In the genomic region with DNA sequence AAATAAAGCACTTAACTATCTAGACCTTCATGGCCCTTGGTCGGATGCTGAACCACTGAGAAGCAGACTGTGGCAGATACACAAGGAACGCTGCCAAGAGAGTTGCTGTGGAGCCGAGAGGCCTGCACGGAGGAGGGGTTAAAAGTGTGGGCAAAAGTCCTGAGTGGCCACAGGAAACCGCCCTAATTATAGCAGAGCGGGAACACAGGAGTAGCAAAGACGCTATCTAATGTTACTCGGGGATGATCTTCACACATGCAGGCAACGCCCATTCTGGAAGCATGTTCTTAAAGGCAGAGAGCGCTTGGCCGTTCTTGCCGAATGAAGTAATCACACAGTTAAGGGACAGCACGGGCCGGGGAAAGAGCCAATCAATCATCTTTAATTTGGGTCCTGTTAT, we compare ENCODE assay signal across 12 mouse cellular contexts. TPM values are rescaled to one million over a fixed set of nuclear protein-coding genes. Genes with fewer than 3 reads are reported as not detected.
DNase-seq lines count a peak whose midpoint lies in the region; ATAC-seq and TF ChIP-seq lines count a peak whose summit lies in the region.
"Had no signal": no experiment of that assay in that cellular context is flagged by ENCODE, and none has a peak within 500 bp of the region (broad histone marks: within the 10 kb centered on the region; RNA-seq: fewer than 3 reads in every experiment).

No protein-coding gene starts in this region.

- H3K36me3 ChIP-seq in hindbrain, embryonic 11.5 days (ENCODE audit: control insufficient read depth, insufficient read depth, low read length): no peaks in the 10 kb centered on the region
- no peaks in the 10 kb centered on the region for H3K36me3 ChIP-seq in hindbrain, embryonic 12.5 days
- no peaks in the 10 kb centered on the region for H3K36me3 ChIP-seq in midbrain, embryonic 11.5 days (ENCODE audit: control insufficient read depth, insufficient read depth, low read length)
- no peaks in the 10 kb centered on the region for H3K36me3 ChIP-seq in midbrain, postnatal 0 days (ENCODE audit: insufficient read depth, low read length)
- no peaks in the 10 kb centered on the region for H3K36me3 ChIP-seq in midbrain, embryonic 16.5 days (ENCODE audit: control insufficient read depth, insufficient read depth, low read length)
- H3K36me3 ChIP-seq: embryonic facial prominence, embryonic 13.5 days; limb, embryonic 13.5 days had no signal

- H3K27ac ChIP-seq in hindbrain, embryonic 11.5 days (ENCODE audit: low read depth, low read length): no peak overlapping the region
- no peak overlapping the region for H3K27ac ChIP-seq in hindbrain, embryonic 12.5 days
- H3K27ac ChIP-seq in midbrain, embryonic 11.5 days (ENCODE audit: low read depth, low read length): no peak overlapping the region
- H3K27ac ChIP-seq in midbrain, postnatal 0 days (ENCODE audit: low read depth, low read length): no peak overlapping the region
- H3K27ac ChIP-seq in midbrain, embryonic 16.5 days (ENCODE audit: low read length): no peak overlapping the region
- H3K27ac ChIP-seq: embryonic facial prominence, embryonic 13.5 days; limb, embryonic 13.5 days had no signal

- H3K4me2 ChIP-seq in hindbrain, embryonic 11.5 days (replicated peaks; ENCODE audit: low read depth, low read length): no peak overlapping the region
- no peak overlapping the region for H3K4me2 ChIP-seq in hindbrain, embryonic 12.5 days (replicated peaks)
- no peak overlapping the region for H3K4me2 ChIP-seq in midbrain, embryonic 11.5 days
- H3K4me2 ChIP-seq in midbrain, postnatal 0 days (ENCODE audit: low read depth, low read length, poor library complexity, severe bottlenecking): no peak overlapping the region
- no peak overlapping the region for H3K4me2 ChIP-seq in midbrain, embryonic 16.5 days (ENCODE audit: low read length)

- no peak for DNase-seq in hindbrain, embryonic 11.5 days (ENCODE audit: low spot score)
- peak; percentile 57 for DNase-seq in midbrain, embryonic 11.5 days (ENCODE audit: low spot score, missing footprints)
- no peak for DNase-seq in midbrain, postnatal 0 days (ENCODE audit: low spot score)
- peak; percentile 67 for DNase-seq in gastrocnemius, postnatal 25 days
- DNase-seq in cerebellum, postnatal 4 days (ENCODE audit: low spot score in 2 of 2): no peak

- no peak for TF ChIP-seq CTCF in midbrain, postnatal 0 days (IDR thresholded peaks at IDR 0.05)

- ATAC-seq in hindbrain, embryonic 11.5 days (ENCODE audit: low FRiP score): peak; percentile 14; the same call in 1 of the 2 replicates
- ATAC-seq in hindbrain, embryonic 12.5 days (ENCODE audit: low FRiP score): no peak
- ATAC-seq in midbrain, embryonic 11.5 days (ENCODE audit: low FRiP score): peak; percentile 11; the same call in 1 of the 2 replicates
- no peak for ATAC-seq in midbrain, postnatal 0 days (ENCODE audit: low FRiP score)
- ATAC-seq in midbrain, embryonic 16.5 days: peak; percentile 2; the same call in 1 of the 2 replicates
- ATAC-seq in erythroblast, adult 5-6 weeks (replicated peaks; ENCODE audit: low FRiP score, poor library complexity, severe bottlenecking): no peak

- no peaks in the 10 kb centered on the region for H3K4me1 ChIP-seq in hindbrain, embryonic 11.5 days (replicated peaks; ENCODE audit: control insufficient read depth, insufficient read depth, low read length)
- H3K4me1 ChIP-seq in hindbrain, embryonic 12.5 days: no peaks in the 10 kb centered on the region
- H3K4me1 ChIP-seq in midbrain, embryonic 11.5 days (ENCODE audit: control insufficient read depth, insufficient read depth, low read length): no peaks in the 10 kb centered on the region
- H3K4me1 ChIP-seq in midbrain, postnatal 0 days (ENCODE audit: insufficient read depth, low read length): no peaks in the 10 kb centered on the region
- H3K4me1 ChIP-seq in midbrain, embryonic 16.5 days (ENCODE audit: control insufficient read depth, insufficient read depth, low read length): peaks cover 2% of the 10 kb centered on the region; the same call in 1 of the 2 replicates

- no peaks in the 10 kb centered on the region for H3K9me3 ChIP-seq in hindbrain, embryonic 11.5 days (ENCODE audit: control insufficient read depth, low read length)
- H3K9me3 ChIP-seq in hindbrain, embryonic 12.5 days (replicated peaks): no peaks in the 10 kb centered on the region
- no peaks in the 10 kb centered on the region for H3K9me3 ChIP-seq in midbrain, embryonic 11.5 days (ENCODE audit: control insufficient read depth, low read length)
- H3K9me3 ChIP-seq in midbrain, postnatal 0 days (ENCODE audit: low read length): no peaks in the 10 kb centered on the region
- no peaks in the 10 kb centered on the region for H3K9me3 ChIP-seq in midbrain, embryonic 16.5 days (replicated peaks; ENCODE audit: control insufficient read depth, low read length, poor library complexity, severe bottlenecking)
- H3K9me3 ChIP-seq: embryonic facial prominence, embryonic 13.5 days; limb, embryonic 13.5 days had no signal

- no peak overlapping the region for H3K9ac ChIP-seq in hindbrain, embryonic 11.5 days (ENCODE audit: low read depth, low read length)
- H3K9ac ChIP-seq in hindbrain, embryonic 12.5 days: no peak overlapping the region
- H3K9ac ChIP-seq in midbrain, embryonic 11.5 days (ENCODE audit: low read length): no peak overlapping the region
- H3K9ac ChIP-seq in midbrain, postnatal 0 days (replicated peaks; ENCODE audit: low read length, poor library complexity, severe bottlenecking): no peak overlapping the region
- H3K9ac ChIP-seq in midbrain, embryonic 16.5 days (ENCODE audit: low read depth, low read length): no peak overlapping the region
- H3K9ac ChIP-seq: embryonic facial prominence, embryonic 13.5 days; limb, embryonic 13.5 days had no signal

- H3K4me3 ChIP-seq in hindbrain, embryonic 11.5 days (ENCODE audit: low read depth, low read length): no peak overlapping the region
- no peak overlapping the region for H3K4me3 ChIP-seq in hindbrain, embryonic 12.5 days
- no peak overlapping the region for H3K4me3 ChIP-seq in midbrain, embryonic 11.5 days (ENCODE audit: low read depth, low read length)
- no peak overlapping the region for H3K4me3 ChIP-seq in midbrain, postnatal 0 days (ENCODE audit: low read depth, low read length)
- no peak overlapping the region for H3K4me3 ChIP-seq in midbrain, embryonic 16.5 days (ENCODE audit: low read depth, low read length)

- WGBS in hindbrain, embryonic 11.5 days: 86% methylated on average over 14 of the region's 14 CpGs
- 88% methylated on average over 14 of the region's 14 CpGs for WGBS in hindbrain, embryonic 12.5 days
- 91% methylated on average over 14 of the region's 14 CpGs for WGBS in midbrain, embryonic 11.5 days
- WGBS in midbrain, postnatal 0 days: 89% methylated on average over 14 of the region's 14 CpGs
- WGBS in midbrain, embryonic 16.5 days: 89% methylated on average over 14 of the region's 14 CpGs

- no peaks in the 10 kb centered on the region for H3K27me3 ChIP-seq in hindbrain, embryonic 11.5 days (ENCODE audit: control insufficient read depth, insufficient read depth, low read length)
- H3K27me3 ChIP-seq in hindbrain, embryonic 12.5 days: no peaks in the 10 kb centered on the region
- H3K27me3 ChIP-seq in midbrain, embryonic 11.5 days (ENCODE audit: control insufficient read depth, insufficient read depth, low read length): no peaks in the 10 kb centered on the region
- H3K27me3 ChIP-seq in midbrain, postnatal 0 days (ENCODE audit: insufficient read depth, low read length): no peaks in the 10 kb centered on the region
- H3K27me3 ChIP-seq in midbrain, embryonic 16.5 days (ENCODE audit: control insufficient read depth, insufficient read depth, low read depth, low read length): no peaks in the 10 kb centered on the region
- H3K27me3 ChIP-seq: CH12.LX; embryonic facial prominence, embryonic 13.5 days; limb, embryonic 13.5 days had no signal

RNA-seq across cellular contexts. Expression of gene Fbp2, which starts 1.4 kb away (rescaled TPM):
- polyA plus RNA-seq in hindbrain, embryonic 11.5 days (2014; fragmentation: Nextera tagmentation; extraction: Ambion mirVana): 0.14 TPM in 1 of 2 replicates, not detected in the other
- 0.29 and 0.36 TPM in 2 replicates for polyA plus RNA-seq in hindbrain, embryonic 12.5 days (2016; fragmentation: Nextera tagmentation; extraction: Ambion mirVana)
- 0.12 and 0.15 TPM in 2 replicates for polyA plus RNA-seq in midbrain, embryonic 11.5 days (2014; fragmentation: Nextera tagmentation; extraction: Ambion mirVana)
- total RNA-seq in midbrain, postnatal 0 days (2014; rRNA removed): 0.16 and 0.24 TPM in 2 replicates
- polyA plus RNA-seq in midbrain, postnatal 0 days (2015; fragmentation: Nextera tagmentation; extraction: Ambion mirVana): 1.5 and 1.7 TPM in 2 replicates
- 10 to 100 TPM; 30.0 to 48.3 TPM for total RNA-seq in gastrocnemius, postnatal 25 days (2021)
- polyA plus RNA-seq in midbrain, embryonic 16.5 days (2015; fragmentation: Nextera tagmentation; extraction: Ambion mirVana): 0.82 and 1.2 TPM in 2 replicates
- total RNA-seq in erythroblast, adult 5-6 weeks (2015; ENCODE audit: low replicate concordance): not detected in 2 replicates
- total RNA-seq in erythroblast, adult 5-6 weeks (2017; ENCODE audit: low replicate concordance): not detected in 2 replicates
- total RNA-seq: hematopoietic stem cell, adult 5-6 weeks had no signal

RNA-seq across cellular contexts. Expression of gene Fbp1, which starts 31.2 kb away (rescaled TPM):
- not detected in 2 replicates for polyA plus RNA-seq in hindbrain, embryonic 11.5 days (2014; fragmentation: Nextera tagmentation; extraction: Ambion mirVana)
- polyA plus RNA-seq in hindbrain, embryonic 12.5 days (2016; fragmentation: Nextera tagmentation; extraction: Ambion mirVana): 0.19 TPM in 1 of 2 replicates, not detected in the other
- polyA plus RNA-seq in midbrain, embryonic 11.5 days (2014; fragmentation: Nextera tagmentation; extraction: Ambion mirVana): not detected in 2 replicates
- not detected in 2 replicates for total RNA-seq in midbrain, postnatal 0 days (2014; rRNA removed)
- polyA plus RNA-seq in midbrain, postnatal 0 days (2015; fragmentation: Nextera tagmentation; extraction: Ambion mirVana): 0.27 and 0.44 TPM in 2 replicates
- not detected for total RNA-seq in gastrocnemius, postnatal 25 days (2021)
- polyA plus RNA-seq in midbrain, embryonic 16.5 days (2015; fragmentation: Nextera tagmentation; extraction: Ambion mirVana): not detected in 2 replicates
- total RNA-seq in erythroblast, adult 5-6 weeks (2015; ENCODE audit: low replicate concordance): 7.1 TPM in 1 of 2 replicates, not detected in the other
- 0.28 and 4.9 TPM in 2 replicates for total RNA-seq in erythroblast, adult 5-6 weeks (2017; ENCODE audit: low replicate concordance)
- total RNA-seq: CH12.LX had no signal

Comparison
In these comparisons a context has a peak if more than half of its experiments do, and no peak if none do; other contexts are left out.
1. ATAC-seq: peak in hindbrain, embryonic 11.5 days (single experiment), midbrain, embryonic 11.5 days (single experiment) and midbrain, embryonic 16.5 days (single experiment); none in hindbrain, embryonic 12.5 days (single experiment), midbrain, postnatal 0 days (single experiment) and erythroblast, adult 5-6 weeks (single experiment).
2. DNase-seq: peak in midbrain, embryonic 11.5 days (single experiment) and gastrocnemius, postnatal 25 days (single experiment); none in hindbrain, embryonic 11.5 days (single experiment), midbrain, postnatal 0 days (single experiment) and cerebellum, postnatal 4 days (0 of 2).